Mouse (Mus musculus) cortical plate, adult 2 months (tissue): Measurements from ENCODE around the gene Ahr. TPM values are rescaled to one million over a fixed set of nuclear protein-coding genes. Genes with fewer than 3 reads are reported as not detected.
A peak's percentile ranks its signal among the peaks of the same experiment; 100 is the strongest.

ENCODE experiments used
- H3K27ac ChIP-seq: fragments of 200-500 bp; 2 replicates; pipeline ENCODE4 v1.5.1; 2012; ENCODE audit warnings: low read length, control low read depth, inconsistent platforms; ENCODE audit not compliant: insufficient read depth
- H3K4me1 ChIP-seq: fragments of 200-500 bp; 2 replicates; pipeline ENCODE4 v1.6.1; 2011; ENCODE audit warnings: low read length; ENCODE audit not compliant: control insufficient read depth, insufficient read depth
- H3K4me3 ChIP-seq: fragments of 200-500 bp; 2 replicates; pipeline ENCODE4 v1.5.1; 2011; ENCODE audit warnings: mild to moderate bottlenecking, low read length, control low read depth; ENCODE audit not compliant: insufficient read depth
- CTCF ChIP-seq: fragments of 200-500 bp; IDR thresholded peaks from 2 replicates; pipeline ENCODE4 v1.5.1; 2011; ENCODE audit warnings: mild to moderate bottlenecking, control low read depth, low read length; ENCODE audit not compliant: insufficient read depth; ENCODE audit errors: extremely low read depth
- POLR2A ChIP-seq: fragments of 200-500 bp; IDR thresholded peaks from 2 replicates; pipeline ENCODE4 v1.6.1; 2011; ENCODE audit warnings: mild to moderate bottlenecking, low read length, control low read depth; ENCODE audit not compliant: insufficient read depth; ENCODE audit errors: extremely low read depth
- polyA plus RNA-seq: library from polyadenylated mRNA; depleted of rRNA; stranded (reverse); fragments of >200 nt; gene quantifications from 2 replicates; pipeline ENCODE4 v1.2.3, GENCODE M21; 2012

The Ahr gene
- polyA plus RNA-seq, 1 experiment: 5.4 TPM

GRCm38 (mm10) chr12:35510711-35511110 lies 24.1 kb downstream of the Ahr start:
- Histone ChIP-seq H3K27ac (no peak overlapping the region), H3K4me1 (no peaks in the 10 kb centered on the region), H3K4me3 (no peak overlapping the region)
- TF ChIP-seq POLR2A (no peak), CTCF (no peak)

- Histone ChIP-seq H3K27ac (no peak overlapping the region), H3K4me3 (no peak overlapping the region), H3K4me1 (no peaks in the 10 kb centered on the region)
- TF ChIP-seq CTCF (no peak), POLR2A (no peak)
These were observed 28.5 kb downstream of the Ahr start for GRCm38 (mm10) chr12:35506383-35506782.

- TF ChIP-seq POLR2A (no peak), CTCF (no peak)
- no peaks in the 10 kb centered on the region for H3K4me1 ChIP-seq
- no peak overlapping the region for H3K4me3 ChIP-seq
- no peak overlapping the region for H3K27ac ChIP-seq
These were observed 30.8 kb downstream of the Ahr start for GRCm38 (mm10) chr12:35504081-35504480.

- no peaks in the 10 kb centered on the region for H3K4me1 ChIP-seq
- no peak overlapping the region for H3K27ac ChIP-seq
- TF ChIP-seq POLR2A (no peak), CTCF (peak; percentile 25)
These were observed 31.3 kb downstream of the Ahr start for GRCm38 (mm10) chr12:35503586-35503985.

GRCm38 (mm10) chr12:35501476-35501875 lies 33.4 kb downstream of the Ahr start:
- no peak overlapping the region for H3K4me3 ChIP-seq
- TF ChIP-seq CTCF (no peak), POLR2A (no peak)
- no peak overlapping the region for H3K27ac ChIP-seq
- no peaks in the 10 kb centered on the region for H3K4me1 ChIP-seq

More at GRCm38 (mm10) chr12:35503586-35503985, 31.3 kb downstream of the Ahr start:
- no peak overlapping the region for H3K4me3 ChIP-seq

- Histone ChIP-seq H3K27ac (no peak overlapping the region), H3K4me1 (no peaks in the 10 kb centered on the region), H3K4me3 (no peak overlapping the region)
- TF ChIP-seq POLR2A (no peak), CTCF (no peak)
These were observed 39.6 kb downstream of the Ahr start for GRCm38 (mm10) chr12:35495195-35495594.

- no peak for TF ChIP-seq CTCF
- TF ChIP-seq POLR2A: no peak
These were observed 54.1 kb downstream of the Ahr start for GRCm38 (mm10) chr12:35480764-35481163.

GRCm38 (mm10) chr12:35478906-35479305 lies 55.9 kb downstream of the Ahr start:
- no peaks in the 10 kb centered on the region for H3K4me1 ChIP-seq
- H3K4me3 ChIP-seq: no peak overlapping the region
- no peak for TF ChIP-seq POLR2A
- TF ChIP-seq CTCF: no peak
- no peak overlapping the region for H3K27ac ChIP-seq

More at GRCm38 (mm10) chr12:35480764-35481163, 54.1 kb downstream of the Ahr start:
- H3K27ac ChIP-seq: no peak overlapping the region
- no peaks in the 10 kb centered on the region for H3K4me1 ChIP-seq
- H3K4me3 ChIP-seq: no peak overlapping the region

GRCm38 (mm10) chr12:35463457-35463856 lies 71.4 kb downstream of the Ahr start:
- no peak for TF ChIP-seq CTCF
- H3K4me3 ChIP-seq: no peak overlapping the region
- H3K27ac ChIP-seq: no peak overlapping the region
- H3K4me1 ChIP-seq: no peaks in the 10 kb centered on the region

GRCm38 (mm10) chr12:35462667-35463066 lies 72.2 kb downstream of the Ahr start:
- no peaks in the 10 kb centered on the region for H3K4me1 ChIP-seq
- TF ChIP-seq CTCF (no peak), POLR2A (no peak)
- no peak overlapping the region for H3K4me3 ChIP-seq
- no peak overlapping the region for H3K27ac ChIP-seq
